Mouse (Mus musculus) liver, postnatal 0 days (tissue): Measurements from ENCODE around the gene Casp2.

Source experiments
- CTCF ChIP-seq: sonication (generic); IDR thresholded peaks from 2 replicates; pipeline ENCODE4 v1.5.1; 2016; ENCODE audit warnings: antibody characterized with exemption, low read depth
- EP300 ChIP-seq: IDR thresholded peaks from 2 replicates; pipeline ENCODE4 v1.6.1; 2016; ENCODE audit warnings: antibody characterized with exemption, low read depth, mild to moderate bottlenecking

- no peak for TF ChIP-seq CTCF
- no peak for TF ChIP-seq EP300
These were observed 30.8 kb downstream of the Casp2 start for GRCm38 (mm10) chr6:42295549-42296094.
